Mouse (Mus musculus) cerebellum, adult (tissue): ENCODE data around the gene Noct.

Experiments used
- ATAC-seq: cut with Nextera tagmentation; 2 replicates; pipeline ENCODE4 v1.9.2; 2017; ENCODE audit warnings: mild to moderate bottlenecking, moderate library complexity, mixed read lengths; ENCODE audit not compliant: insufficient number of reproducible peaks, low FRiP score, low TSS enrichment

The Noct gene

DNA sequence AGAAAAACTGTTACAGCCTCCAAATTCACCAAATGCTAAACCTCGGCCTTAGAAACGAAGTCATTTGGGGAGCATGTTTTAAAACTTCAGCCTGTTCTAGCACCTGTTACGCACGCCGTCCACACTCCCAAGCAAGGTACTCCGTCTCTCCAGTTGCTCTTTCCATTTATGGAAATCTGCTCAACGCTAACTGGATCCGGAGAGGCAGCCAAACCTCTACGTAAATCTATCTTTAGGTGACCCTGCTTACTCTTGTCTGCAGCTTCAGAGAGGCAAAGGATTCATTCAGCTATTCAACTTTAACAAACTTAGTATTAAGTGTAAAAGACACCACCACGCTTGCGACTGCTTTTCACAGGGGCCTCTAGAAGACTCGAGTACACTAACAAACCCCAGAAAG, 44.2 kb downstream of the Noct start:
- no peak for ATAC-seq

GRCm38 (mm10) chr3:51270069-51270817, 46.0 kb downstream of the Noct start:
- ATAC-seq = no peak

DNA sequence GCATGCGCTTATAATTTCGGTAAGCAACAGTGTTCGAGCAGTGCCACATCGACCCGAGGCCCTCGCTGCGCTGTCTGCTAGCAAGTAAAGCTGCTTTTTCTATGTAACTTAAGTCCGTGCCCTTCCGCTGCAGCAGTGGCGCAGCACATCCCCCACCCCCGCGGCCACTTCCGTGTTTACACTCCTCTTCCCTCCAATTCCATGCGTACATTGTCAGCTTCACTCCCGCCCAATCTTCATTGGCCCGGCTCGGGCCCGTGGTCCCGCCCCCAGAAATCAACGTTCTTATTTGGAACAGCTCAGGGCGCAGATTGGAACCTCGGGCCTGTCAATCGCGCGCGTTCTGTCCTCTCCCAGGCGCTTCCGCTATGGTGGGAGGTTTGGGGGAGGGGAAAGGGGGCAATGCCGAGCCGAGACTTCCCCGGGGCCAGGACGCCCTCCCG, 51.7 kb downstream of the Noct start:
- ATAC-seq = peak; percentile 96

- peak; percentile 12 for ATAC-seq
These were observed 52.3 kb downstream of the Noct start for GRCm38 (mm10) chr3:51276421-51277111.

DNA sequence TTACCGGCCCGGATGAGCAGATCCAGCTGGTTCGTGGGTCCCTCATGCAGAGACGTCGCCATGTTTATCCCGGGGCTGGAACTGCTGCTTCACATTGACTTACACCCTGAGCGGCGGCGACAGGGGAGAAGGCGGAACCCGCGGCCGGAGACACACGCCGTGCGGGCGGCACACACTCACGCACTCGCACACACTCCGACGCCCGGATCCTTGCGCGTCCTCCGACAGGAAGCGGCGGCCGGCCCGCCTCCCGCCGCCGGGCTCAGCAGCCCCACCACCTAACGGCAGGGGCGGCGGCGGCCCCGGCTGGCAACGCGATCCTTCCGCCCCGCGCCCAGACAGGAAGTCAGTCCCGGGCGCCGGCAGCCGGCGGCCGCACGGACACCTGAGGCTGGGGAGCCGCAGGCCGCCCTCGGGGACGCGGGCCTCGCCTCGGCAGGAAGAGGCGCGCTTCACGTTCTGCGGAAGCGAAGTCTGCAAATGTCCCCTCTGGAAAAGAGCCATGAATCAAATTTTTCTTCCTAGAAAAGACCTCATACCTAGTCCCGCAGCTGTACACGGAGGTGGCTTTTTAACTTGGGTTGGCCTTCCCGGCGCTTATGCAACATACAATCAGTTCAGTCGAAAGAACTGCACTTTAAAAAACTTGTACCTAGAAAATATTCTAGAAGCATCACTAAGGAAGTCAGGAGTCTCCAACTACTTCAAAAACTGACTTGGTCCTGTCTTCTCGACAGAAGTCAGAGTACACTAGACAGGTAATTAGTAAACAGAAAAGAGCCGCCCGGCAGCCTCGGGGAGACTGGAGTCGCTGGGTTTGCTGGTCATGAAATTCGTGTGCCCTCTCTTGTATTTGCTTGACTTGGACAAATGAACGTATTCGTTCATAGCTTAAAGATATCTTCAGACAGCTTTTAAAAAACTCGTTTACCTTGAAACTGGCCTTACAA, 53.2 kb downstream of the Noct start:
- peak; percentile 77 for ATAC-seq

DNA sequence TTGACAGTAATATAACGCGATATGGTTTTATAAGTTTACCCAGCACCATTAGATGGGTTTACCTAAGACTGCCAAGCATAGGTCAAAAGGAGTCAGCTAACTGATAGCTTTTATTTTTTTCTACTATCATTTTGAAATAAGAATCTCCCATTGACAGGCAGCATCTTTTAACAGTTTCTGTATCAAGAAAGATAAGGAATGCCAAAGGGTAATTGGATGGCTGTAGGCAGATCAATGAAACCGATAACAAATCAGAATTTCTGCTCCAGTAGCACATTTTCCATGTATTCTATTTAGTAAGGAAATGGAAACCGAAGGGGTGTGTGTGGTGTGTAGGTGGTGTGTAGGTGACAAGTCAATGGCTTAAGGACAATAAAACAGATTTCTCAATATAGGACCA, 54.2 kb downstream of the Noct start:
- no peak for ATAC-seq

GRCm38 (mm10) chr3:51281727-51282126, 57.5 kb downstream of the Noct start:
- ATAC-seq = no peak

- no peak for ATAC-seq
These were observed 60.1 kb downstream of the Noct start for GRCm38 (mm10) chr3:51284375-51284774.

GRCm38 (mm10) chr3:51288880-51289821, 64.9 kb downstream of the Noct start:
- ATAC-seq = peak; percentile 78

GRCm38 (mm10) chr3:51294251-51294650, 70.0 kb downstream of the Noct start:
- no peak for ATAC-seq

- no peak for ATAC-seq
These were observed 71.0 kb downstream of the Noct start for GRCm38 (mm10) chr3:51295225-51295624.

DNA sequence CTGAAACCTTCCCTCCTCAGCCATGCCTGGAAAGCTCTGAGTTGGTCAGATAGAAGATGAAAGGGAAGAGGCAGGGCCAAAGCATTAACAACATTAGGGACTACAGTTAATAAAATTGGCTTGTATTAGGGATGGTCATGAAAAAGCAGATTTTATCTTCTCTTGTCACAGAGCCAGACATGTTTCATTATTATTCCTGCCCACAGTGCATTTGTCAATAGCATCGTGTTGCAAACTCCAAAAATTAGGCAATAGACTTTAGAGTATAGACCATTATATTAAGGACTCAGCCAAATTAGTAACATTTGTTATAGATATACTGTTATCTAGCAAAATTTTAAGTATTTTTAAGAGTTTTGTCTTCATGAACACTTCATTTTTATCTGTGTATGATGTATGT, 72.5 kb downstream of the Noct start:
- ATAC-seq = no peak
